Mouse (Mus musculus): ENCODE results near the gene Tjap1.

Tjap1 gene

DNA sequence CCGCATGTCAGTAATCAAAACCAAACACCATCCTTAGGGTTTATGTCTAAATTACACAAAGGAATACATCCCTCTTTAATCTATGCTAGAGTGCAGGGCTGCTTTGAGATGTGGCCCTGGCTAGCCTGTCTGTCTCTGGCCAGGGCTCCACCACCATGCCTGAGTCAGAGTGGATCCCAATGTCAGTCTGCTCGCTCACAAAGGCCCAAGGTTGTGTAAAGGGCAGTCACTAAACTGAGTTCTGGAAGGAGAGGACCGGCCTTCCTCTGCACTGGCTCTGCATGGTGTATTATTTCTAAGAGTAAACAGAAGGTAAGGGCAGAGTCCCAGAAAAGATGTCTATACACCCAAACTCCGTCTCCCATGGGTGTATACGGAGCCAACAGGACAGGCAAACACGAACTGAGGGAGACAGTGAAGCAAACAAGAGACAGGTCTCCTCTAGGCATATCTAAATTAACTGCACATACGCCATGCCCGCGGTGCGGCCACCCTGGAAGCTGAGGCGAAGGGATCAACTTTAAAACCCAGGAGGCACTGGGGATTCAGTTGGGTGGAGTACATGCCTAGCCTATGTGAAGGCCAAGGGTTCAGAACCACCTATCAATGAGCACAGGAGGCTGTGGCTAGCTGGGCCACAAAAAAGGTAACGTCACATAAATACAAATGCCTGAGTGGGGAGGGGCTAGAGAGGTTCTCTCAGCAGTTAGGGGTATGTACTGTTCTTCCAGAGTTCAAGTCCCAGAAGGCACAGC lies 4.6 kb downstream of the Tjap1 start:
- DNase-seq = no peak

DNA sequence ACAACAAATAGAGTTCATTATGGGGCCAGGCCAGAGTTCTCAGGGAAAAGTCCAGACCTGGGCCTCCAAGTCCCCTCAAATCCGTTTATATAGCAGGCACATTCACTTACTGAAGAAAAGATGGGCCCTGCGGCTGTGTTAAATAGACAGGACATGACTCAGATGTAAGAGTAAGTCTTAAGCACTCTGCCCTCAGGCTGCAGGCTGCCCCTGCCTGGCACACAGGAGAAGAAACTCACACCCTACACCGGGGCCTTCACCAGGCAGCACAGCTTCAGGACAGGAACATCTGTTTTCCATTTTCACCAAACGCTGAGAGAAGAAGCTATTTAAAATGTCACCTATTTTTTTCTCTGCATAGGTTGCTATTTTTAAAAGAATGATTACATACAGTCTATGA lies 5.2 kb downstream of the Tjap1 start:
- no peak for DNase-seq

DNA sequence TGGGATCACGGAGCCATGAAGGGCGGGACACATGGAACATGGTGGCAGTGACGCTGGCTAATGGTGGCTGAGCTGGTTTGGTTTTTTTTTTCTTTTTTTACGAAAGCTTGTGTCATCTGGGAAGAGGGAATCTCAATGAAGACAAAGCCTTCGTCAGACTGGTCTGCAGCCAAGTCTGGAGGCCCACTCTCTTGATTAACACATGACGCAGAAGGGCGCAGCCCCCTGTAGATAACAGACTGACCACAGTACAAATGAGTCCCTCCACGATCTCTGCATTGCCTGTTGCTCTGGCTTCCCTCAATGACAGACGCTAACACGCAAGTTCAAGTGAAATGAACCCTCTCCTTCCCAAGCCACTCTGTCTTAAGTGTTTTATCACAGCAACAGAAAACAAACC lies 7.3 kb downstream of the Tjap1 start:
- DNase-seq = no peak

DNA sequence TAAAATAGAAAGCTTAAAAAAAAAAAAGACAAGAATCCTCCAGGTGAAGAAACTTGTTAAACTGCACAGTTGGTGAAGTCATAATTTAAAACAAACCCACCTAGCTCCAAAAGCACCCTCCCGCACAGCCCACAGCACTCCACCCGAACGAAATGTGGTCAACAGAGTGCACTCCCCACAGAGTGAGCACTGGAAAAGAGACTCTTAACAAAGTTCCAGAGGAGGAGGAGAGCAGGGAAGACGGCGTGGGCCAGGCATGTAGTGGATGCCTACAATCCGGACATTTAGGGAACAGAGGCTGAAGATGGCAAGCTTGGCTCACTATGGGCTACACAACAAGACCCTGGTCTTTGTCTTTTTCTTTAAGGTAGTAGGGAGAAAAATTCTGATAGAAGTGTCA lies 7.8 kb downstream of the Tjap1 start:
- no peak for DNase-seq

- DNase-seq = no peak
These were observed 8.4 kb downstream of the Tjap1 start for GRCm38 (mm10) chr17:46274465-46274864.

GRCm38 (mm10) chr17:46273803-46274236 lies 9.0 kb downstream of the Tjap1 start:
- no peak for DNase-seq

GRCm38 (mm10) chr17:46272675-46273074 lies 10.2 kb downstream of the Tjap1 start:
- no peak for DNase-seq

DNA sequence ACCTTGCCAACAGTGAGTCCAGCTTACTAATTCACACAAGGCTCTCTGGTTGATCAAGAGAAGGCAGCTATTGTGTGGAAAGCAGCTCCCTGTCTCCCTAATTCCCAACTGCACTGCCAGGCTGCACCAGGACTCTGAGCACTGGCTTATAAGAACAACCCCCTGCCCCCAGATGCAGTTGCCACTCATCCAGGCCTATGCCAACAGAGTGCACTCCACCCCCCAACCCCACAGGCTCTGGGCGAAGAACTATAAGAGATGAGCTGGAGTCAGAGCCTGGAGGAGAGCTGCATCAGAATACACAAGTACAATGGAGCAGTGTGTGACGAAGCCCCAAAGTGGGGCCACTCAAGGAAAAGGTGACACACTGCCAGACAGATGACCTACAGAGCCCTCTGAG lies 10.8 kb downstream of the Tjap1 start:
- no peak for DNase-seq

- DNase-seq = peak; percentile 31
These were observed 12.9 kb downstream of the Tjap1 start for GRCm38 (mm10) chr17:46269771-46270534.

DNA sequence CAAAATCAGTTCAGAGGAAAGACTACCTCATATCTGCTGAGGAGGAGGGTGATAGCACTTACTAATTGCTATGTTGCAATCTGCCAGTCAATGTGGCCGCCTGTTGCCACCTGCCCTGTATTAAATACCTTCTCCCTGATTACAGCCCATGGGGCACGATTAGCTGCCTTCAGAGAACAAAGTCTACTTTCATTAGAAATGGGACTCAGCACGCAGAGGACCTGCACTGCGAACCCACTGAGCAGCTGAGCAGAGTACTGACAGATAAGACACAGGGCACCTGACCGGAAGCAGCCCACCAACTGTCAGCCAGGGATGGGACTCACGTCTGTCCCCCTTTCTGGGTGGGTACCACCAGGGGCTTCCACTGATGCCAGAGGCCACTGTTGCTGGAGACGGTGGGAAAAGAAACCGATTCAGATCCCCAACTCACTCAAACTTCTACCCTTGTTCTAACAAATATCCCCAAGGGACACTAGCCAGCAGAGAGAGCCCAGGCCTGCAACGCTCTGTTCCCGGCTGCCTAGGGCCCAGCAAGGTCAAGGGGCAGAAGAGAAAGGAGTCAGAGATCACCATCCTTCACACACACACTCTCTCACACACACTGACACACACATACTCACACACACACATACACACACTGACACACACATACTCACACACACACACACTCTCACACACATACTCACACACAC lies 14.7 kb downstream of the Tjap1 start:
- no peak for DNase-seq

DNA sequence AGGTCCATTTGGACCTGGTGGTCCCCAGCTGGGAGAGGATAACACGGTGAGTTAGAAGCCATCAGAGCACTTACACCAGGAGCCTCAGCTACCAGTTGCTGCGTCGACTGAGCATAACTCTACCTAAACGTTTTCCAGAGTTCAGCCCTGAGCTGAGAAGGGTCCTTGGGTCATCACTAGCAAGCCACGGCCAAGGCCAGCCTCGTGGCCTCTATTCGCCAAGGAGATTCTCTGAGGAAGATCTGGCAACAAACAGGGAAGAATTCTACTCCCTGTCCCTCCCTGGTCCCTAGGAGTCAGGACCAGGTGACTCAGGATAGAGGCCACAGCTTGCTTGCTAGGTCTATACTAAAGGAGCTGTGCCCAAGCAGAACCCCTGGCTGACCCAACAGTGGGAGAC lies 15.3 kb downstream of the Tjap1 start:
- no peak for DNase-seq

DNA sequence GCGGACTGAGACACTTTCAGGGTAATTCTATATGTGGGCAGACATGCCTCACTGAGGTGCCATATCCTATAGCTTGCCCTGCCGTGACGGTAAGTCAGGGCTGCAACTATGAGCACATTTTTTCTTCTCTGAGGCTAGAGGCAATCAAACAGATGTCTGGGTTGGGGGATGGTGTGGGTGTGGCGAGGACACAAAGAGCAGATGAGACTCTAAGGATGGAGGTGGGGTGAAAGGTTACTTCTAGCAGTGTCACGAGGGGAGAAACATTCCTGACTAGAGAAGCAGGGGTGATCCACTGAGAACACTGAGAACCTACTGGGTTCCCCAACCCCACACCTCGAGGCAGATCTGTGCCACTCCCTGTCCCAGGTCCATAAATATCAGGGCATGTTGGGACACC lies 15.8 kb downstream of the Tjap1 start:
- DNase-seq = no peak

DNA sequence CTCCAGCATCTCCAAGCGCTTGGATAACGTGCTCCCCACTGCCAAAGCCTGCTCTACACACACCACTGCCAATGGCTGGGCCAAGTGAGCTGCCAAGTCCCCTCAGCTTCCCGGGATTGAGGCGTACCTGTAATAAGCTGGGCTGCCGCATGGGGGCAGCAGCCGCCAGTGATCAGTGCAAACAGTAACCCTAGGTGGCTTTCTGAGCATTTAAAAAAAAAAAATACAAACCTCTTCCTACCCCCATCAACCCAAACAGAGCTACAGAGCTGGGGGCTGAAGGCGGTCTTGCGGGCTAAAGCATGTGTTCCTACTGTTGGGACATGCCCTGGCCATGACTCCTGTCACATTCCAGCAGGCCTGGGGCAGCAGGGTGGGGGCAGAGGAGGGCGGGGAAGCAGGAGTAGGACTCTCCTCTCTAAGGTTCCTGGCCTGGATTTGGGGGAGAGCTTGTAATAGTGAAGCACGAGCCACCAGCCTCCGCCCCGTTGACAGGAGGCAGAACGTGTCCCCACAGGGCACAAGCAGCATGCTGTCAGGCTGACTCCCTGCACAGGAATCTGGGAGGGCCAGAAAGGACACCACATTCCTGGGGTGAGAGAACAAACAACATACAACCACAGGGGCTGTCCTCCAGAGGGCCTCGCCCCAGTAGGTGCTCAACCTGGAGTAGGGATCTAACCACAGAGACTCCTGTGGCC lies 16.8 kb downstream of the Tjap1 start:
- DNase-seq = peak; percentile 82

DNA sequence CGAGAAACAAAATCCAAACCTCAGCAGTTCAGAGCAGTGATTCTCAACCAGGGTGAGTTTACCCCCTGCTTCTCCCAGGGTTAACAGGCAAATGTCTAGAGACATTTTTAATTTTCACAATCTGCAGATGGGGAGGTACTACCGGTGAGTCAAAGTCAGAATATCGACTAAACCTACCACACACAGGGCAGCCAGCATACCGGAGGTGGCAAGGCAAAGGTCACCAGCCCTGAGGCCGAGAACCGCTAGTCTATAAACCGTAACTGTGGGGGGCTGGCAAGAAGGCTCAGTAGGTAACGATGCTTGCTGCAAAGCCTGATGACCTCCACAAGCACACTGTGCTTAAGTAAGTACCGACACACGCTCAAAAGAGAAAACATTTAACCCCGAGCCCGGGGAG lies 17.3 kb downstream of the Tjap1 start:
- no peak for DNase-seq

- DNase-seq = no peak
These were observed 20.6 kb downstream of the Tjap1 start for GRCm38 (mm10) chr17:46262201-46262694.

DNA sequence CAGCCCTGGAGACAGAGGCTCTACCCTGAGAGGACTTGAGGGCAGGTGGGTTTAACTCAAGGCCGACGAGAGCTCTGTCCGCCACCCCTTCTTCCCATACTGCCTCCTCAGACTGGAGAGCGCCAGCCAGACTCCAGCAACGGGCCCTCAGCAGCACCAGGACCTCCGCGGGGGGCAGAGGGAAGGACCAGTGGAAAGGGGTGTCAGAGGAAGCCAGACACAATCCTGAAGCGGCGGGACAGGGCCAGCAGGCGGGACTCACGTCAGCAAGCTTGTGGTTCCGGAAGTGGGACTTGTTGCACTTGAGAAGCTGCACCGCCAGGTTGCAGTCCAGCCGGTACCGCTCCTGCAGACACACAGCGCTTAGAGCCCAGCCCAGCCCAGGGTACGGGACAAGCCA lies 23.2 kb downstream of the Tjap1 start:
- DNase-seq = no peak

- no peak for DNase-seq
These were observed 24.4 kb downstream of the Tjap1 start for GRCm38 (mm10) chr17:46258279-46259053.

DNA sequence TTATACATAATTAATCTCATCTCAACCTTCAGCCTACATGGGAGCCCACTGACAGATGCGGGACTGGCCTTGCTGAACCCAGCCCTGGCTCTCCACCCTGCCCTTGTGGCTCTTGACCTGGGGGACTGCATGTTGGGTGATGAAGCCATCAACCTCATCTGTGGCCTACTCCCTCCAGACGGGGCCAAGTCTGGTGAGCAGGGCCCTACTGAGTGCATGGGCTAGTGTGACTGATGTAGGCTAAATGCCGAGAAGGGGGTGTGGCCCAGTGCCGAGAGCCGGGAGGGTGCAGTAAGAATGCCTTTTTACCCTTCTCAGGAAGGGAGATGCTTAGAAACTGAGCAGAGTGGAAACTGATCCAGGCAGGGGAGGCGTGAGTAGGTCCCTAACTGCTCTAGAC lies 27.7 kb downstream of the Tjap1 start:
- no peak for DNase-seq

- no peak for DNase-seq
These were observed 28.7 kb downstream of the Tjap1 start for GRCm38 (mm10) chr17:46254106-46254505.

DNA sequence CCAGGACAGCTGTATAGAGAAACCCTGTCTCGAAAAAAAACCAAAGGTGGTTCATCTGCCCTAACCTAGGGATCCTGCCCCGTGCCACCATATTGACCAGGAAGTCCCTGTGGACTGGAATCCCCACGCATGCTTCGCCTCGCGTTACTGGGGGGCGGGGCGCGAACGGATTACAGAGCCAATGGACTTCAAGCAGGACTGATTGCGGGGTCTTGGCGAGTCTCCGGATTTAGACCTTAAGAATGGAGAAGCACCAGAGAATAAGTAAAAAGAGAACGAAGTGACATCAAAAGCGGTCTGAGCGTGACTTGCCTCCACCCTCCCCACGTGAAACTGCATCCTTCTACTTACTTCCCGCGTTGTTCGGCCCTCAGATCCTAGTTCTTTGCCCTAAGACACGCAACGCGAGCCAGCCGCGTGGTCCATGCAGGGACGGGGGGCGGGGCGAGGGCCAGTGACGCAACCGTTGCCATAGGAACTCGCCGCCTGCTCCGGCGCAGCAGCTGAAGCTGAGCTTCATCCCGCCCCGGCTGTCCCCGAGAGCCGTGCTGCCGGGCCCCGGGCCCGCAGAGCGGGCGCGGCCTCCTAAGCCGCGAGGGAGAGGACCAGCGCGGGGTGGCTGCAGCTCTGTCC lies 29.3 kb downstream of the Tjap1 start, which contains the start of gene Lrrc73:
Lrrc73 (plus strand) TSS at position 80 of the 633 bp plus-strand sequence.
- DNase-seq = peak; percentile 94
